Mouse (Mus musculus) stomach, embryonic 16.5 days (tissue): ENCODE measurements around the gene Gm8300. TPM values are rescaled to one million over a fixed set of nuclear protein-coding genes. Genes with fewer than 3 reads are reported as not detected.
"Not testable (repeated sequence)": the region's sequence is repeated elsewhere in the genome, so short reads cannot be mapped to it uniquely, and the experiment has no call there.

ENCODE experiments used
- ATAC-seq: fragments of 200-750 bp; cut with Nextera tagmentation; 2 replicates; pipeline ENCODE4 v1.8.0; 2017; ENCODE audit warnings: moderate number of reproducible peaks, moderate TSS enrichment; ENCODE audit not compliant: insufficient read depth, low FRiP score
- H3K27ac ChIP-seq: fragments of 300-500 bp; sonication (generic); 2 replicates; pipeline ENCODE4 v1.5.1; 2014; ENCODE audit warnings: low read length
- H3K27me3 ChIP-seq: fragments of 300-500 bp; sonication (generic); 2 replicates; pipeline ENCODE4 v1.6.1; 2014; ENCODE audit warnings: low read length, control low read depth, mixed read lengths; ENCODE audit not compliant: control insufficient read depth, insufficient read depth
- H3K36me3 ChIP-seq: fragments of 300-500 bp; sonication (generic); 2 replicates; pipeline ENCODE4 v1.6.1; 2014; ENCODE audit warnings: low read length; ENCODE audit not compliant: control insufficient read depth, insufficient read depth
- H3K4me1 ChIP-seq: fragments of 300-500 bp; sonication (generic); 2 replicates; pipeline ENCODE4 v1.6.1; 2014; ENCODE audit warnings: low read length, control low read depth, mixed read lengths; ENCODE audit not compliant: control insufficient read depth, insufficient read depth
- H3K4me2 ChIP-seq: fragments of 300-500 bp; sonication (generic); 2 replicates; pipeline ENCODE4 v1.6.1; 2014; ENCODE audit warnings: low read depth, low read length, mixed read lengths
- H3K4me3 ChIP-seq: fragments of 300-500 bp; sonication (generic); replicated peaks from 2 replicates; pipeline ENCODE4 v1.5.1; 2014; ENCODE audit warnings: mild to moderate bottlenecking, low read length
- H3K9ac ChIP-seq: fragments of 300-500 bp; sonication (generic); 2 replicates; pipeline ENCODE4 v1.6.1; 2014; ENCODE audit warnings: low read length
- H3K9me3 ChIP-seq: fragments of 300-500 bp; sonication (generic); replicated peaks from 2 replicates; pipeline ENCODE4 v1.6.1; 2016; ENCODE audit warnings: low read length, control low read depth; ENCODE audit not compliant: control insufficient read depth
- WGBS: fragments of 180-500 bp; shearing (Covaris S2); extraction: QIAGEN DNeasy Blood & Tissue Kit; methylation state at CpG from one replicate; pipeline ENCODE4 v1.1.7; 2014; 5-methylcytosine and 5-hydroxymethylcytosine counted together
- polyA plus RNA-seq: library from polyadenylated mRNA; unstranded; fragments of >200 nt; fragmentation: Nextera tagmentation; extraction: Ambion mirVana; gene quantifications from 2 replicates; pipeline ENCODE4 v1.2.1, GENCODE M21; 2015

Gene Gm8300
- not detected in 2 replicates for polyA plus RNA-seq

DNA sequence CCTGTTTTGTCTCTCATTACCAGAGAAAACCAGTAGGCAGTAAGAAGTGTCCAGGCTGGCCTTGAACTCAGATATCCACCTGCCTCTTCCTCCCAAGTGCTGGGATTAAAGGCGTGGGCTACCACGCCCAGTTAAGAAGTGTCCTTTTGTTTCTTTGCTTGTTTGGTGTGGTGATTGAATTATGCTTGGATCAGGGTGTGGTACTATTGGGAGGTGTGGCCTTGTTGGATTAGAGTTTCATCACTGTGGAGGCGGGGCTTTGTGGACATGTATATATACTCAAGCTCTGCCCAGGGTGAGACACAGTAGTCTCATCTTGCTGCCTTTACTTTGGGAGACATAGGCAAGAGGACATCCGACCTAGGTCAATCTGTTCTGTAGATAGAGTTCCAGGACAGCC lies at the start of gene Gm8300:
Gm8300 (plus strand) TSS at position 301 of the 400 bp plus-strand sequence.
- H3K36me3 ChIP-seq, ATAC-seq, H3K27me3 ChIP-seq, H3K4me3 ChIP-seq, H3K27ac ChIP-seq, H3K9me3 ChIP-seq, H3K4me1 ChIP-seq, H3K9ac ChIP-seq, H3K4me2 ChIP-seq: not testable (repeated sequence)
- 84% methylated on average over 4 of the region's 4 CpGs for WGBS

DNA sequence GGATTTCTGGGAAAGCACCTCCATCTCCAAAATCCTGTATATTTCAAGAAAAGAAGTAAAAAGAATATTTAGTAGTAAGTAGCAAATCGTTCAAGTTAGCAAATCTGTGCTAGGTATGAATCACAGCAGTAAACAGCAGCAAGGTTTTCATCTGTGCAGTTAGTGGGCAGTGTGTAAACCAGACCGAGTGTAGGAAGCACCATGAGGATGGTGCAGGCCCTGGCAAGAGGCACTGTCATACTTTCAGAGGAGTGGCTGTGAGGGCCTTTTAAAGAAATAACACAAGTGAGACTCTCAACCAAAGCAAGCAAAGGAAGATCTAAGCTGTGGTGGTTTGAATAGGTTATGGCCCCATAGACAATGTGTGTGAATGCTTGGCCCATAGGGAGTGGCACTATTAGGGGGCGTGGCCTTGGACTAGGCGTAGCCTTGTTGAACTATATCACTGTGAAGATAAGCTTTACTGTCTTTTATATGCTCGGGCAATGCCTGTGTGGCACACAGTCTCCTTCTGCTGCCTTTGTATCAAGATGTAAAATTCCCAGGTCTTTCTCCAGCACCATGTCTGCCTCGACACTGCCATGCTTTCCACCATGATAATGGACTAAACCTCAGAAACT lies 49.3 kb upstream of the Gm8300 start:
- Histone ChIP-seq H3K27ac (no peak overlapping the region), H3K4me1 (no peaks in the 10 kb centered on the region), H3K27me3 (no peaks in the 10 kb centered on the region), H3K4me2 (no peak overlapping the region), H3K9me3 (no peaks in the 10 kb centered on the region), H3K9ac (no peak overlapping the region), H3K4me3 (no peak overlapping the region), H3K36me3 (peaks cover 18% of the 10 kb centered on the region)
- WGBS: 75% methylated on average over 6 of the region's 6 CpGs
- ATAC-seq: peak; percentile 58; the same call in 1 of the 2 replicates

DNA sequence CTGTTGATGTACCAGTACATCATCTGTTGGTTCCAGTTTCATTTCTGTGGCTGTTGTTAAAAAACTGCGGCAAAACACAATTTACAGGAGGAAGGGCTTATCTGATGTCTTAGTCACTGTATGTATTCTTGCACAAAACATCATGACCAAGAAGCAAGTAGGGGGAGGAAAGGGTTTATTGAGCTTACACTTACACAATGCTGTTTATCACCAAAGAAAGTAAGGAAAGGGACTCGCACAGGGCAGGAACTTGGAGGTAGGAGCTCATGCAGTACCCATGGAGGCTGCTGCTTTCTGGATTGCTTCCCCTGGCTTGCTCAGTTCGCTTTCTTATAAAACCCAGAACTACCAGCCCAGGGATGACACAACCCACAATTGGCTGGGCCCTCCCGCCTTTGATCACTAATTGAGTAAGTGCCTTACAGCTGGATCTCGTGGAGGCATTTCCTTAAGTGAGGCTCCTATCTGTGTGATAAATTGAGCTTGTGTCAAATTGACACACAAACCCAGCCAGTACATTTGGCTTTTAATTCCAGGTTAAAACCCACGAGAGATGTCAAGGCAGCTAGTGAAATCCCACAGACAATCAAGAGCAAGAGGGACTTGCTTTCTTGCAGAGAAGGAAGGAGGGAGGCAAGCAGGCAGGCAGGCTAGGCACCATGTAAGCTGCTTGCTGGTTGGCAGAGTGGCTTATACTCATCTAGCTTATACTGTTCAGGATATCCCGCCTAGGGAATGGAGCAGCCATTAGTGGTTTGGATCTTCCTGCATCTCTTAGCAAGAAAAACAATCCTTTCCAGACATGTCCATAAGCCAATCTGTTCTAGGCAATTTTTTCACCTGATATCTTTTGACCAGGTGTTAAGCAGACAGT lies 43.6 kb upstream of the Gm8300 start:
- no peak for ATAC-seq
- 50% methylated on average over 7 of the region's 7 CpGs for WGBS
- Histone ChIP-seq H3K27me3 (no peaks in the 10 kb centered on the region), H3K9me3 (no peaks in the 10 kb centered on the region), H3K4me3 (peak overlapping the region; percentile 91), H3K27ac (no peak overlapping the region; the same call in 1 of the 2 replicates), H3K36me3 (0 out of 2 replicates have a peak, but pooled peaks cover 7% of the 10 kb centered on the region), H3K4me2 (peak overlapping the region; percentile 85), H3K9ac (peak overlapping the region; percentile 97), H3K4me1 (peaks cover 9% of the 10 kb centered on the region)

DNA sequence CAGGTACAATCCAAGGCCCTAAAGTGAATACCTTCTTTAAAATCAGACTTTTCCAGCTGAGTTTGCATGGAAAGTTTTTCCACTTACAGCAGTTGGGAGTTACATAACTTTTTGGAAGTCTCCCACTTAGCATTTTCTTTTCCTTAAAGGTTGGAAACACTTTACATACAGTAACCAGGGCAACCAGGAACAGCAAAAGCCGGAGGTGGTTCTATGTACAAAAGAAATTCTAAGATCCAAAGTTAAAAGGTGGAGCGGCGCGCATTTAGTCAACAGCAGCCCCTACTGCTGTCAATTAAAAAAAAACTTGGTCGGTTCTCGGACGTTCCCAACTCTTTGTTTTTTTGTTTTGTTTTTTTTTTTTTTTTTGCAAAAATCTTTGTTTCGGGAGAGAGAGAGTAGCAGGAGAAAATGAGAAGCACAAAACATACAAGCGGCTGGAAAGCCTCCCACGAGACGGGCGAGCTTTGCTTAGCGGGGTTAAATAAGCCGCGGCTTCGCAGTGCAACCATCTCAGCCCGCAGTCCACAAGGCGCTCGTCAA lies 42.6 kb upstream of the Gm8300 start:
- peak overlapping the region; percentile 97 for H3K9ac ChIP-seq
- peak overlapping the region; percentile 85 for H3K4me2 ChIP-seq
- 0 out of 2 replicates have a peak, but pooled peaks cover 7% of the 10 kb centered on the region for H3K36me3 ChIP-seq
- H3K27ac ChIP-seq: peak overlapping the region; percentile 88
- no peaks in the 10 kb centered on the region for H3K9me3 ChIP-seq
- peaks cover 9% of the 10 kb centered on the region for H3K4me1 ChIP-seq
- ATAC-seq: no peak
- H3K4me3 ChIP-seq: peak overlapping the region; percentile 91
- under 1% methylated on average over 19 of the region's 19 CpGs for WGBS
- H3K27me3 ChIP-seq: no peaks in the 10 kb centered on the region

- Histone ChIP-seq H3K9ac (peak within 1 kb of the TSS; percentile 97), H3K4me3 (peak within 1 kb of the TSS; percentile 91), H3K9me3 (no peaks in the 10 kb centered on the region), H3K4me2 (peak within 1 kb of the TSS; percentile 85), H3K4me1 (peaks cover 9% of the 10 kb centered on the region), H3K36me3 (0 out of 2 replicates have a peak, but pooled peaks cover 2% of the 10 kb centered on the region), H3K27me3 (no peaks in the 10 kb centered on the region), H3K27ac (peak within 1 kb of the TSS; percentile 88)
- peak; percentile 97 for ATAC-seq
- 3% methylated on average over 45 of the region's 45 CpGs for WGBS
Measured at GRCm38 (mm10) chr12:87471964-87472786, 41.9 kb upstream of the Gm8300 start, which contains the start of gene Snw1. Gene Snw1, minus strand, starts transcription at chr12:87472274.

DNA sequence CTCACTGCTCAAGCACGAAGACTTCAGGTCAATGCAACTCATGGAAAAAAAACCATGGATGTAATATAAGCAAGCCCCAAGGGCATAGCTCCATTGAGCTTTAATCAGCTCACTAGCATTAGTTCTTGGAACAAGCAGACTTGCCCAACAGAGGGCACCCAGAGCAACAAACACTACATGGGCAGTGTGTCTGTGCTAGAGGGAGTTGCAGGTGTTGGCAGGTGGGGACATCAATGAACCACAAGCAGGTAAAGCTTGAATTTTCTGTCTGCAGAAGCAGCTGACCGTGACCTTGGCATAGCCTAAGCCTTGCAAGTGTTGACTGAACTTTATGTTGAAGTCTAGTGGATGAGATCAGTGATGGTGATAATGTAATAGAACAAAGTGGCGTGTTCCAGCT lies 39.4 kb upstream of the Gm8300 start:
- no peak for ATAC-seq
- Histone ChIP-seq H3K4me1 (peaks cover 9% of the 10 kb centered on the region), H3K4me3 (no peak overlapping the region), H3K9me3 (no peaks in the 10 kb centered on the region), H3K9ac (no peak overlapping the region), H3K4me2 (no peak overlapping the region), H3K27ac (no peak overlapping the region), H3K27me3 (no peaks in the 10 kb centered on the region), H3K36me3 (no peaks in the 10 kb centered on the region)
- 77% methylated on average over 3 of the region's 3 CpGs for WGBS

DNA sequence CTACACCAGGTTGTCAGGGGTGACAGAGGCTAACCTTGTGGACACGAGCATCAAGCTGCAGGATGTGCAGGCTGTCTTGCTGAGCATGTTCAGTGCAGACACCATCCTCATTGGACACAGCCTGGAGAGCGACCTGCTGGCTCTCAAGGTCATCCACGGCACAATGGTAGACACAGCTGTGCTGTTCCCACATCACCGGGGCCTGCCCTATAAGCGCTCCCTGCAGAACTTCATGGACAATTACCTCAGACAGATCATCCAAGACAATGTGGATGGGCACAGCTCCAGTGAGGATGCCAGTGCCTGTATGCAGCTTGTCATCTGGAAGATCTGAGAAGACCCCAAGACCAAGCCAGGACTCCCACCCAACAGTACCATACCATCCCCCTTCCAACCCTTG lies 31.6 kb upstream of the Gm8300 start:
- H3K4me2 ChIP-seq, H3K4me1 ChIP-seq, H3K4me3 ChIP-seq, H3K36me3 ChIP-seq, H3K9ac ChIP-seq, H3K27ac ChIP-seq, H3K9me3 ChIP-seq, H3K27me3 ChIP-seq: not testable (repeated sequence)
- peak; percentile 44; the same call in 1 of the 2 replicates for ATAC-seq
- WGBS: 81% methylated on average over 5 of the region's 5 CpGs

- not testable (repeated sequence) for ATAC-seq, H3K27ac ChIP-seq, H3K9me3 ChIP-seq, H3K36me3 ChIP-seq, H3K4me2 ChIP-seq, H3K4me1 ChIP-seq, H3K9ac ChIP-seq, H3K27me3 ChIP-seq, H3K4me3 ChIP-seq
- 69% methylated on average over 2 of the region's 2 CpGs for WGBS
Measured at GRCm38 (mm10) chr12:87488683-87489082, 25.4 kb upstream of the Gm8300 start.
